Mouse (Mus musculus): ENCODE measurements at regions not wholly inside any gene's neighbourhood (a gene's known extent, or its start where the extent isn't known, plus 50 kb on each side); places are given as distances from the start of the nearest gene placed in this dataset.
A peak's percentile ranks its signal among the peaks of the same experiment; 100 is the strongest.

DNA sequence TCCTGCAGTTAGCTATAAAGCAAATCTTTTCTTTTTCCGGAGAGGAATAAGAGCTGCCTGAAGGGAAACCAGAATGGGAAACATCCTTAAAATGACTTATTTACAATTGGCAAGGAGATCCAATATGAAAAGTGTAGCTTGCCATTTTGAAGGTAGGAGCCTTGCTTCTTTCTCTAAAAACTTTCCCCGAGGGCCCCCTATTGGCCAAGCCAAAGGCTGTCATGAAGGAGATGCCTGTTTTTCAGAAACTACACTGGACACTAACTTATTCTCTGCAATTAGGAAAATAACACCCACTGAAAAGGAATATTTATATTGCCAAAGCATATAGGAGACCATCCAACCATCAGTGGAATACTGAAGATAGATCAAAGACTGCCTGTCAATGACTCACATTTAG, 312.8 kb upstream of the Thrb start:
- DNase-seq (ENCODE audit: low spot score in 2 of 2): no peak

- no peak for DNase-seq (ENCODE audit: low spot score in 2 of 2)
These were observed 307.6 kb upstream of the Thrb start for GRCm38 (mm10) chr14:17352324-17353037.

DNA sequence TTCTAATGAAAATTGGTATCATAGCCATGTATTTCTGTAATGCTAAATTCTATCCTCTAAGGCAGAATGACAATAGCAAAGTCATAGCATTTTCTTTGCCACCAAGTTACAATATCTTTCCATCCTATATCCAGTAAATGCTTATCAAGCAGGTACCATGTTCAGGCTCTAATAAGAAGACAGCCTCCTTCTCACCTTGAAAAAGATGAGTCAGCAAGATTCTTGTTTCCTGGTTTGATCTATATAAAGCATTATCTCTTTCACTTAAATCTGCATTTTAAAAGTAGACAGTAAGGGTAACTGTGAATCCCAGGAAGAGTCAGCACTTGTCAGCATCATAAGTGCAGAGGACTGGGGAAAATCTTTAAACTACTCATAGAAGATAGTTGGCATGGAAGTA, 298.2 kb upstream of the Thrb start:
- DNase-seq (ENCODE audit: low spot score in 2 of 2): no peak

DNA sequence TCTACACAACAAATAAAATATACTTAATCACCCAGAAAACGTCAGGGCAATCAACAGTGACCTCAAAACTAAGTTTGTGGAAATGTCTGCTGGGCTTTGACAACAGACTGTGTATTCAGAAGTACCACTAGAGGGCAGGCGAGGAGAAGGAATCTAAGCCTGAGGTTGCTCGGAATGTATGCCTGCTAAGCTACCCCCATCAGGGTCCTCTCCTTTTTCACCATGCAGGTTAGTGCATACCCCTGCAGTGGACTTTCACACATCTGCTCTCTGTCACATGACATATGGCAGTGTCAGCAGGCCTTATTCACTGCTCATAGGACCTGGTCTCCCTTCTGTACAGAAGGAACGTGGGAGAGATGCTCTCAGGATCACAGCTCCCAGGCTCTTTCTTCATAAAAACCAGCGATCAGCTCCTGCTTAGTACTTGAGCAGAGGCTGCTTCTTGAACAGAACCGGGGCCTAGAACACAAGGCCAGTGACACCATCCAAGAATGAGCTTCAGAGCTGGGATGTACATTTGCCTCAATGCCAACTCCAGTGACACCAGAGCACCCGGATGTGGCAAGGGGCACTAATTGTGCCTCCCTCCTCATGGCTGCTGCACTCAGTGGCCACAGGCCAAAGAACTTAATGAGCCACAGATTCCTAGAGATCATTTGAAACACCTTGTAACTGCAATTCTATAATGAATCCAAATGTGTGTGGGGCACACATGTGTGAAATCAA, 257.1 kb upstream of the Thrb start:
- DNase-seq (ENCODE audit: low spot score in 2 of 2): peak in 1 of 2 experiments; percentile 10

DNA sequence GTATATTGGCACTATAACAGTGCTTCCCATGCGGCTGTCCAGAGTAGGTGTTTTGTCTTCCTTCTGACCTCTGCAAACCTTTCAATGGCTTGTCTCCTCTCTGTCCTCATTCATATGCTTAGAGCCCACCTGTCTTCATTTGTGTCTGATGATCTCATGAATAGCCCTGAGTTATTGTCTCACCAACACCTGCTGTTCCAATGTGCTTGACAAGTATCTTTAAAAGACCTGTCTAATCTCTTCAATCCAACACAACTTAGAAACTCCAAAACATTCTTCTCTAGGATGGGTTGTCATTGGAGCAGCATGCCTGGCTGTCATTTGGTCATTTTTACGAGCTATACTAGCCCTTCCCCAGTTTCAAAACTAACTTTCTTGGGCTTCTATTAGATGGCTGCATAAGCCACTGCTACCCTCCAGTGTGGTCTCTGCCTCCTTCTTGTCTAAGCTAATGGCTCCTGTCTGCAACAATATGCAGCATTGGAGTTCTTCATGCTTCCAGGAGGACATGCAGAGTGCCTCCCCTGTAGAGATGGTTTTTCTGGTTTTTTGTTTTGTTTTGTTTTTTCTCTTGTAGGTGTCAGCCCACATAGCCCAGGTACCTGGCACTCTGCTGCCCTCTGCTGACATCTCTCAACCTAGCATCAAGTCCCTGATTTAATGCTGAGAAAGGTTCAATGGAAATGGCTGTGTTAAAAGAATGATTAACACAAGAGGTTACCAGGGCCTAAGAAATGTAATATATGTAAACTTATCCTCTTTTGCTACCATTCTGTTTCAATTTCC, 254.3 kb upstream of the Thrb start:
- peak; percentile 42 for DNase-seq (ENCODE audit: low spot score in 2 of 2)

- no peak for DNase-seq (ENCODE audit: low spot score in 2 of 2)
These were observed 253.2 kb upstream of the Thrb start for GRCm38 (mm10) chr14:17406879-17407278.

DNA sequence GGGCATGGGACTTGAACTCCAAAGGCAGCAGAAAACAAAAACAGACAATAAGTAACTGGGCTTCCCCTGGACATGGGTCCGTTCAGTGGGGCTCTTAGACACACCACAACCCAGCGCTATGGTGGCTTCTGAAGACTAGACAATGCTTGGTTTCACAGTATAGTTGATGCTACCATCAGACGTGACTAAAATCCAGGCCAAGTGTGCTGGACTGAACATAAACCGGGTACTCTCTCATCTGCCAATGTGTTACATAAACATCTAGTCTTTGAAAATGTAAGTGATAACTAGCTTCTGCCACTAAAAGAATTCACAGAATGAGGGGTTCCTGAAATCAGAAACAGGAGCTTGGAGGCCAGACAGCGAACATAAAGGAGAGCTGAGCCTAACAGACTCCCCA, 251.7 kb upstream of the Thrb start:
- no peak for DNase-seq (ENCODE audit: low spot score in 2 of 2)

DNA sequence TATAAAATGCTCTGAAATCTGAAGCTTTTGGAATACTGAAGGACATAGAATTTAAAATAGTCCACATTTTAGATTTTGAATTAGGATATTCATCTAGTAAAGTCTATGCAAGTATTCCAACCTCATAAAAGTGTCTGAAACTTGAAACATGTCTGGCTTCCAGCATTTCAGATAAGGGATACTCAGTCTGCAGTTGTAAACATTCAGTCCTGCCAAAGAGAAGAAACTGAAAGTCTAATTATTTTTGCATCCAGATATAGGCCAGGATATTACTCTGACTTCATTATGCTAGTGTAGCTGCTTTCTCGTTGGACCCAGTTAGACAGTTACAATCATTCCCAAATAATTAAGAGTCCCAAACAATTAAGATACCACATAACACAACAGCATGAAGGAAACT, 251.2 kb upstream of the Thrb start:
- DNase-seq (ENCODE audit: low spot score in 2 of 2): no peak

DNA sequence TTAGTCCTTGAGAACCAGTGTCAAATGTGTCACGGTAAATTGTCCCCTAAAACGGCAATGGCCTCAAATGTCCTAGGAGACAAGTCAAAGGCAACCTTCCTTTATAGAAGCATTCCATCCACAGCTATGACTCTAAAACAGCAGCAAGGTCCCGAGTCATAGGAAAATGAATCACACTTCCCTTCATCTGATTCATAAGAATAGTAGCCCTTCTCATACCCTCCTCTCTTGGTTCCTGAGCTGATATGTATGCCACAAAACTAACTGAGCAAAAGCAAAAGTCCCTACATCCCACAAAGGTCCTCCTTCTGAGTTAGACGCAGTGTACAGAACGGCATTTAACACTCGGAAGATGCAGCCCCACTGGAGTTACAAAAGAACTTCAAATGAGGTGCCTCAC, 250.6 kb upstream of the Thrb start:
- DNase-seq (ENCODE audit: low spot score in 2 of 2): no peak

- DNase-seq (ENCODE audit: low spot score in 2 of 2): no peak
These were observed 249.3 kb upstream of the Thrb start for GRCm38 (mm10) chr14:17410752-17411151.

GRCm38 (mm10) chr14:17411299-17411698, 248.8 kb upstream of the Thrb start:
- DNase-seq (ENCODE audit: low spot score in 2 of 2): no peak

DNA sequence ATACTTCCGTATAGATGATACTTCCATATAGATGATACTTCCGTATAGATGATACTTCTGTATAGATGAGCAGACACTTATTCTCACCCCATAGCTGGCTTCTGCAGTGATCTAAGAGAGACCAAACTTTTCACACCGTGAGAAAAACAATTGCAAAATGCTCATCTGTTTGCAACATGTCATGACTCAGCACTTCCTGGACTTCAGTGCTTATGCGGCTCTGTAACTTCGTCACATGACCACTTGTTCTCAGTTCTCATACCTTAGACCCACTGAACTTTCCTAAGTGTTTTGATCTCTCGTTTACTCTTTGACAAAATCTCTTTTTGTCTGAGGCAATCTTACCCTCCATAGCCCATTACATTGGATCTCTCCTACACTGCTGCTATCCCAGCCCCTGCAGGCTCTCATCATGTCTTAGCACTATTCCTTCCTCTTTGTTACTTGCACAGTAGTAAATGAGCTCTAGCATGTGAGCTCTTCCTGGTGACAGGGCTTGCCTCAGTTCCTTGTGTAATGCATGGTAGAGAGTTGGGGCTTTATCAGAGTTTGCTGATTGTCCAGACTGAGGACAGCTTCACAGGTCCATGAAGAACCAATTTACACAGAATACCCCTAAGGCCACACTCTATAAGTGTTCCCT, 245.7 kb upstream of the Thrb start:
- DNase-seq (ENCODE audit: low spot score in 2 of 2): no peak

DNA sequence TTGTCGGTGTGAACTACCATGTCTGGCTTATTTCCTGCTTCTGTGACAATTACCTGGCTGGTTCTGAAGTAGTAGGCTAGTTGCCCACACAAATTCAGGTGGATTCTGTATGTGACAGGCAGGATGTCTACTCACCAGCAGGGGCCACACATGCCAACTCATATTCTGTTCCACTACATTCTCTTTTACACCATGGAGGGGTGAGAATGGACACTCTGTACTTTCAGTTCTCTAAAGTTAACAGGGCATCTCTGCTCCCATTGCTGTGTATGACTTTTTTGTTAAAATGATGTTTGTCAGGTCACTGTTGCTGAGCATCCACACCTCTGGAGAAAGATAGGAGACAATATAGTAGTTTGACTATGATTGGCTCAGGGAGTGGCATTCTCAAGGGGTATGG, 232.3 kb upstream of the Thrb start:
- no peak for DNase-seq (ENCODE audit: low spot score in 2 of 2)

- DNase-seq (ENCODE audit: low spot score in 2 of 2): no peak
These were observed 230.9 kb upstream of the Thrb start for GRCm38 (mm10) chr14:17429157-17429556.

GRCm38 (mm10) chr14:17433346-17433745, 226.7 kb upstream of the Thrb start:
- no peak for DNase-seq (ENCODE audit: low spot score in 2 of 2)

GRCm38 (mm10) chr14:17457946-17458345, 202.1 kb upstream of the Thrb start:
- DNase-seq (ENCODE audit: low spot score in 2 of 2): no peak

DNA sequence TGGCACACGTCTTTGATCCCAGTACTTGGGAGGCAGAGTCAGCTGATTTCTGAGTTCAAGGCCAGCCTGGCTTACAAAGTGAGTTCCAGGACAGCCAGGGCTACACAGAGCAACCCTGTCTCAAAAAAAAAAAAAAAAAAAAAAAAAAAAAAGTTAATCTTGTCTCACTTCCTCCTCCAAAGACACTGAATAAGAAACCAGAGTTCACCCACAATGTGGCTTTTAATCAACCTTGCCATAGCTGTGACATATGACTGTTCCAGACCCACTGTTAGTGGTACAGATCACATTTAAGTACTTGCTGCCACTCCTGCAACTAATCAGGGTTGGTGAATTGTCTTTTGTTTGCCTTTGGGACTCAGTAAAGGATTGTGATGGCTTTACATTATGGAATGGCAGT, 181.1 kb upstream of the Thrb start:
- no peak for DNase-seq (ENCODE audit: low spot score in 2 of 2)

GRCm38 (mm10) chr14:17484866-17485265, 175.2 kb upstream of the Thrb start:
- DNase-seq (ENCODE audit: low spot score in 2 of 2): no peak

DNA sequence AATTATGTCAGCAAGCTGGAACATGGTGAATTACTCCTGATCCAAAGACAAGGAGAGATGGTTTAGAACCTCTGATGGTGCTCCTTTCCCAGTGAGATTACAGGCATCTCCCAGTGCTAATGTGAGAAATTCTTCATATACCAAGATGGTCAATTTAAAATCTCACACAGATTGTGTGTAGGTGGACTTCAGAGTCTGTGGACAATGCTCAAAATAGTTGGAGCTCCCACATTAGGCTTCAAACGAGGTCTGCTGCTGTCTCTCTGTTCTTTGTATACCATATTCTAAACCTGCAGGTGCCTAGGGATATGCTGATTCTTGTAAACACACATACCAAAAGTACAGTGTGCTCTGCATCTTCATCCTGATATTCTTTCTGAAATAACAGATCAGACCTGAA, 146.3 kb upstream of the Thrb start:
- no peak for DNase-seq (ENCODE audit: low spot score in 2 of 2)

GRCm38 (mm10) chr14:17522696-17523095, 137.4 kb upstream of the Thrb start:
- DNase-seq (ENCODE audit: low spot score in 2 of 2): no peak

- DNase-seq (ENCODE audit: low spot score in 2 of 2): no peak
These were observed 136.1 kb upstream of the Thrb start for GRCm38 (mm10) chr14:17523916-17524315.

- DNase-seq (ENCODE audit: low spot score in 2 of 2): no peak
These were observed 120.7 kb upstream of the Thrb start for GRCm38 (mm10) chr14:17539322-17539721.
